8 mouse cellular contexts compared by ENCODE assay signal in the genomic region with DNA sequence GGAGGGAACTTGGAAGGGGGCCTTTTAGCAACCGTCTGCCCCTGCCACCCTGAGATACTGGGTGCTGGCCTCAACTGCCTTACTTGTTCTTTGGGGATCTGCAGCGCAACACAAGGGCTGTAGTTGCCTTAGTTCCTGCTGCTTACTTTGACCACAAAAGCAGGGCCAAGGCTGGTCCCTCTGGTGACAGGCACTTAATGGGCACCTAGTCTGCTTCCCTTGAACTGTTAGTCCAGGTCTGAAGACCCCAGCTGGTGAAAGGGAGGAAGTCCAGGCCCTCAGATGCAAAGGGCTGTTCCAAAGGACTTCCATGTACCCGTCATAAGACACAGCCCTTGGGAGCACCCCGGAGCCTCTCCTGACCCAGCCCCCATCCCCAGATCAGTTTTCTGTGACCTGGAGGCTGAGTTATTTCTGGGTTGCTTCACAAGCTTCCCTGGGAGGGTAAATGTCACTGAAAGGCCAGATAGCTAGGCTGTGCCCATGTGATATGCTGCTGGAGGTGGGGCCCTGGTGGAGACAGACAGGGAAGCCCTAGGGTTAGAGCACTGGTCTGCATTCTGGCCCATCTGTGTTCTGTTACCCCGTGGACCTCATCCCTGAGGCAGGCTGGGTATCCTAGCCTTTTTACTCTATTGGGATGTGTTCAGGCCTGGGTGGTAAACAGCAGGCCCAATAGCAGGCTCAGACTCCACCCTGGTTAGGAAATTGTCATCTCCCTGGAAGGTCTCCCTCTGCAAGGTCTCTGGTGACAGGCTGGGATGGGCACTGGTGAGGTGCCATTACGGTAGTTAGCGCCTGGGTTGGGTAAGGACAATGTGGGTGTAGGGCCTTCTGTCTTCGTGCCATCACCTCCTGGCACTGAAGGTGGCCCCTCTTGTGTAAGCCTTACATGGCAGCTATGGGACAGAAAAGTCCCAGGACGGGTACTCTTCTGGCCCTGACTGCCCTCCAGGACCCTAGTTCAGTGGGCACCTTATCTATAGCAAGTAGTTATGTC. TPM values are rescaled to one million over a fixed set of nuclear protein-coding genes. Genes with fewer than 3 reads are reported as not detected.
DNase-seq lines count a peak whose midpoint lies in the region; ATAC-seq and TF ChIP-seq lines count a peak whose summit lies in the region.

No protein-coding gene starts in this region.

- H3K4me2 ChIP-seq in heart, embryonic 16.5 days (ENCODE audit: low read depth, low read length): peak overlapping the region; percentile 70
- peak overlapping the region; percentile 76; the same call in 1 of the 2 replicates for H3K4me2 ChIP-seq in embryonic facial prominence, embryonic 11.5 days (ENCODE audit: low read depth, low read length)
- H3K4me2 ChIP-seq in hindbrain, postnatal 0 days (ENCODE audit: low read depth, low read length): peak overlapping the region; percentile 66; the same call in 1 of the 2 replicates
- H3K4me2 ChIP-seq in midbrain, embryonic 15.5 days: peak overlapping the region; percentile 68

- 58% methylated on average over 9 of the region's 9 CpGs for WGBS in heart, embryonic 16.5 days
- 81% methylated on average over 9 of the region's 9 CpGs for WGBS in embryonic facial prominence, embryonic 11.5 days
- 80% methylated on average over 9 of the region's 9 CpGs for WGBS in hindbrain, postnatal 0 days
- WGBS in midbrain, embryonic 15.5 days: 82% methylated on average over 9 of the region's 9 CpGs

- ATAC-seq in heart, embryonic 16.5 days (replicated peaks; ENCODE audit: extremely low read depth, insufficient read depth, low FRiP score): no peak
- ATAC-seq in embryonic facial prominence, embryonic 11.5 days (replicated peaks; ENCODE audit: insufficient number of reproducible peaks, low FRiP score, low TSS enrichment, low read depth): no peak
- no peak for ATAC-seq in hindbrain, postnatal 0 days
- ATAC-seq in midbrain, embryonic 15.5 days (replicated peaks): no peak

- peak overlapping the region; percentile 86 for H3K27ac ChIP-seq in heart, embryonic 16.5 days (ENCODE audit: low read length)
- H3K27ac ChIP-seq in embryonic facial prominence, embryonic 11.5 days (replicated peaks; ENCODE audit: low read depth, low read length): no peak overlapping the region
- no peak overlapping the region for H3K27ac ChIP-seq in hindbrain, postnatal 0 days
- no peak overlapping the region for H3K27ac ChIP-seq in midbrain, embryonic 15.5 days

- peak; percentile 8; the same call in 1 of the 2 replicates for TF ChIP-seq CTCF in hindbrain, postnatal 0 days (IDR thresholded peaks at IDR 0.05; ENCODE audit: low read depth)

- no peaks in the 10 kb centered on the region for H3K9me3 ChIP-seq in heart, embryonic 16.5 days (replicated peaks; ENCODE audit: control insufficient read depth, low read length)
- no peaks in the 10 kb centered on the region for H3K9me3 ChIP-seq in embryonic facial prominence, embryonic 11.5 days (replicated peaks; ENCODE audit: control insufficient read depth, low read length)
- H3K9me3 ChIP-seq in hindbrain, postnatal 0 days (ENCODE audit: low read length): no peaks in the 10 kb centered on the region
- H3K9me3 ChIP-seq in midbrain, embryonic 15.5 days: no peaks in the 10 kb centered on the region

- H3K4me1 ChIP-seq in heart, embryonic 16.5 days (ENCODE audit: control insufficient read depth, insufficient read depth, low read length): peaks cover 38% of the 10 kb centered on the region
- H3K4me1 ChIP-seq in embryonic facial prominence, embryonic 11.5 days (ENCODE audit: control insufficient read depth, insufficient read depth, low read length): peaks cover 5% of the 10 kb centered on the region
- H3K4me1 ChIP-seq in hindbrain, postnatal 0 days (ENCODE audit: insufficient read depth, low read length): peaks cover 10% of the 10 kb centered on the region; the same call in 1 of the 2 replicates
- peaks cover 21% of the 10 kb centered on the region for H3K4me1 ChIP-seq in midbrain, embryonic 15.5 days

- no peak overlapping the region; the same call in none of the 2 replicates for H3K9ac ChIP-seq in heart, embryonic 16.5 days (ENCODE audit: low read length)
- H3K9ac ChIP-seq in embryonic facial prominence, embryonic 11.5 days (replicated peaks; ENCODE audit: low read length): no peak overlapping the region; the same call in 1 of the 2 replicates
- H3K9ac ChIP-seq in hindbrain, postnatal 0 days (replicated peaks; ENCODE audit: low read length): no peak overlapping the region
- no peak overlapping the region for H3K9ac ChIP-seq in midbrain, embryonic 15.5 days

- no peak for DNase-seq in heart, postnatal 4 days
- no peak for DNase-seq in embryonic facial prominence, embryonic 11.5 days (ENCODE audit: low spot score)
- DNase-seq in hindbrain, postnatal 0 days (ENCODE audit: low spot score): no peak
- no peak for DNase-seq in frontal cortex, postnatal 25 days (ENCODE audit: low spot score in 2 of 2)
- no peak for DNase-seq in B cell, adult 2 months
- no peak for DNase-seq in frontal cortex, postnatal 10 days (ENCODE audit: low spot score in 2 of 2)

- peaks cover 15% of the 10 kb centered on the region for H3K36me3 ChIP-seq in heart, embryonic 16.5 days (ENCODE audit: control insufficient read depth, insufficient read depth)
- H3K36me3 ChIP-seq in embryonic facial prominence, embryonic 11.5 days (replicated peaks; ENCODE audit: control insufficient read depth, insufficient read depth, low read depth, low read length): no peaks in the 10 kb centered on the region; the same call in none of the 2 replicates
- H3K36me3 ChIP-seq in hindbrain, postnatal 0 days (ENCODE audit: insufficient read depth, low read length): peaks cover 10% of the 10 kb centered on the region
- H3K36me3 ChIP-seq in midbrain, embryonic 15.5 days (replicated peaks): no peaks in the 10 kb centered on the region

- no peaks in the 10 kb centered on the region for H3K27me3 ChIP-seq in heart, embryonic 16.5 days (ENCODE audit: control insufficient read depth, insufficient read depth, low read length)
- H3K27me3 ChIP-seq in embryonic facial prominence, embryonic 11.5 days (ENCODE audit: control insufficient read depth, insufficient read depth, low read length): no peaks in the 10 kb centered on the region; the same call in 1 of the 2 replicates
- peaks cover 23% of the 10 kb centered on the region for H3K27me3 ChIP-seq in hindbrain, postnatal 0 days (ENCODE audit: insufficient read depth, low read length)
- peaks cover 31% of the 10 kb centered on the region for H3K27me3 ChIP-seq in midbrain, embryonic 15.5 days (replicated peaks)

- H3K4me3 ChIP-seq in heart, embryonic 16.5 days (ENCODE audit: low read length): peak overlapping the region; percentile 66
- peak overlapping the region; percentile 13; the same call in 1 of the 2 replicates for H3K4me3 ChIP-seq in embryonic facial prominence, embryonic 11.5 days (ENCODE audit: low read depth, low read length)
- no peak overlapping the region for H3K4me3 ChIP-seq in hindbrain, postnatal 0 days (ENCODE audit: low read length)
- H3K4me3 ChIP-seq in midbrain, embryonic 15.5 days: no peak overlapping the region

RNA-seq across cellular contexts. Expression of a gene that starts 3.8 kb away (rescaled TPM):
- polyA plus RNA-seq in heart, embryonic 16.5 days (2015; fragmentation: Nextera tagmentation; extraction: Ambion mirVana): 164 and 206 TPM in 2 replicates
- 10 to 100 TPM; 13.3 to 22.8 TPM for total RNA-seq in heart, postnatal 4 days (2021)
- polyA plus RNA-seq in embryonic facial prominence, embryonic 11.5 days (2014; fragmentation: Nextera tagmentation; extraction: Ambion mirVana): 30.7 and 40.8 TPM in 2 replicates
- 22.9 and 24.9 TPM in 2 replicates for total RNA-seq in hindbrain, postnatal 0 days (2014; rRNA removed)
- 6.4 and 7.8 TPM in 2 replicates for polyA plus RNA-seq in hindbrain, postnatal 0 days (2015; fragmentation: Nextera tagmentation; extraction: Ambion mirVana)
- 8.4 and 10.4 TPM in 2 replicates for polyA plus RNA-seq in midbrain, embryonic 15.5 days (2015; fragmentation: Nextera tagmentation; extraction: Ambion mirVana)

RNA-seq across cellular contexts. Expression of a gene that starts 19.4 kb away (rescaled TPM):
- polyA plus RNA-seq in heart, embryonic 16.5 days (2015; fragmentation: Nextera tagmentation; extraction: Ambion mirVana): 4.0 and 4.5 TPM in 2 replicates
- 1 to 10 TPM; 2.1 to 2.4 TPM for total RNA-seq in heart, postnatal 4 days (2021)
- polyA plus RNA-seq in embryonic facial prominence, embryonic 11.5 days (2014; fragmentation: Nextera tagmentation; extraction: Ambion mirVana): 4.5 and 5.3 TPM in 2 replicates
- 4.2 and 7.1 TPM in 2 replicates for total RNA-seq in hindbrain, postnatal 0 days (2014; rRNA removed)
- polyA plus RNA-seq in hindbrain, postnatal 0 days (2015; fragmentation: Nextera tagmentation; extraction: Ambion mirVana): 4.8 and 5.6 TPM in 2 replicates
- 7.4 and 8.2 TPM in 2 replicates for polyA plus RNA-seq in midbrain, embryonic 15.5 days (2015; fragmentation: Nextera tagmentation; extraction: Ambion mirVana)

RNA-seq across cellular contexts. Expression of a gene that starts 39.1 kb away (rescaled TPM):
- 68.8 and 76.1 TPM in 2 replicates for polyA plus RNA-seq in heart, embryonic 16.5 days (2015; fragmentation: Nextera tagmentation; extraction: Ambion mirVana)
- total RNA-seq in heart, postnatal 4 days (2021): 10 to 100 TPM; 84.4 to 91.9 TPM
- polyA plus RNA-seq in embryonic facial prominence, embryonic 11.5 days (2014; fragmentation: Nextera tagmentation; extraction: Ambion mirVana): 60.3 and 66.1 TPM in 2 replicates
- 95.2 and 100 TPM in 2 replicates for total RNA-seq in hindbrain, postnatal 0 days (2014; rRNA removed)
- 97.7 and 102 TPM in 2 replicates for polyA plus RNA-seq in hindbrain, postnatal 0 days (2015; fragmentation: Nextera tagmentation; extraction: Ambion mirVana)
- polyA plus RNA-seq in midbrain, embryonic 15.5 days (2015; fragmentation: Nextera tagmentation; extraction: Ambion mirVana): 173 and 176 TPM in 2 replicates

Comparison
In these comparisons a context has a peak if more than half of its experiments do, and no peak if none do; other contexts are left out.
1. H3K4me3 ChIP-seq: peak in heart, embryonic 16.5 days (single experiment) and embryonic facial prominence, embryonic 11.5 days (single experiment); none in hindbrain, postnatal 0 days (single experiment) and midbrain, embryonic 15.5 days (single experiment).
2. Peak in every context shown above with its lines, with median percentiles within 50 percentile points of each other: H3K4me2 ChIP-seq.